Mouse (Mus musculus) midbrain, embryonic 15.5 days (tissue): ENCODE measurements at regions not wholly inside any gene's neighbourhood (a gene's known extent, or its start where the extent isn't known, plus 50 kb on each side); places are given as distances from the start of the nearest gene placed in this dataset.

ENCODE experiments used
- ATAC-seq: fragments of 200-750 bp; cut with Nextera tagmentation; replicated peaks from 2 replicates; pipeline ENCODE4 v1.8.0; 2017; ENCODE audit warnings: moderate TSS enrichment
- H3K27ac ChIP-seq: fragments of 300-500 bp; sonication (generic); 2 replicates; pipeline ENCODE4 v1.5.1; 2015; ENCODE audit warnings: mild to moderate bottlenecking, inconsistent platforms
- H3K27me3 ChIP-seq: fragments of 300-500 bp; sonication (generic); replicated peaks from 2 replicates; pipeline ENCODE4 v1.6.1; 2015; ENCODE audit warnings: inconsistent platforms
- H3K36me3 ChIP-seq: fragments of 300-500 bp; sonication (generic); replicated peaks from 2 replicates; pipeline ENCODE4 v1.6.1; 2015; ENCODE audit warnings: inconsistent platforms
- H3K4me1 ChIP-seq: fragments of 300-500 bp; sonication (generic); 2 replicates; pipeline ENCODE4 v1.6.1; 2015; ENCODE audit warnings: inconsistent platforms
- H3K4me2 ChIP-seq: fragments of 300-500 bp; sonication (generic); 2 replicates; pipeline ENCODE4 v1.6.1; 2015; ENCODE audit warnings: inconsistent platforms, mild to moderate bottlenecking, moderate library complexity
- H3K4me3 ChIP-seq: fragments of 300-500 bp; sonication (generic); 2 replicates; pipeline ENCODE4 v1.5.1; 2015; ENCODE audit warnings: mild to moderate bottlenecking, inconsistent platforms
- H3K9ac ChIP-seq: fragments of 300-500 bp; sonication (generic); 2 replicates; pipeline ENCODE4 v1.6.1; 2015; ENCODE audit warnings: mild to moderate bottlenecking, inconsistent platforms
- H3K9me3 ChIP-seq: fragments of 300-500 bp; sonication (generic); 2 replicates; pipeline ENCODE4 v1.6.1; 2016; ENCODE audit warnings: inconsistent platforms
- WGBS: fragments of 180-500 bp; shearing (Covaris S2); methylation state at CpG from one replicate; pipeline ENCODE4 v1.1.7; 2015; ENCODE audit warnings: mixed read lengths; 5-methylcytosine and 5-hydroxymethylcytosine counted together

GRCm38 (mm10) chr16:24172065-24172464 lies 183.4 kb upstream of the Bcl6 start:
- Histone ChIP-seq H3K9ac (no peak overlapping the region), H3K4me1 (no peaks in the 10 kb centered on the region), H3K9me3 (no peaks in the 10 kb centered on the region), H3K4me2 (no peak overlapping the region), H3K27ac (no peak overlapping the region), H3K4me3 (no peak overlapping the region), H3K27me3 (no peaks in the 10 kb centered on the region), H3K36me3 (no peaks in the 10 kb centered on the region)
- WGBS, result 61% methylated on average over 5 of the region's 5 CpGs
- ATAC-seq, result no peak

GRCm38 (mm10) chr16:24171161-24171560 lies 182.5 kb upstream of the Bcl6 start:
- H3K4me2 ChIP-seq, result no peak overlapping the region
- no peak overlapping the region for H3K4me3 ChIP-seq
- no peaks in the 10 kb centered on the region for H3K36me3 ChIP-seq
- H3K4me1 ChIP-seq, result no peaks in the 10 kb centered on the region
- WGBS, result 83% methylated on average over 4 of the region's 4 CpGs
- no peaks in the 10 kb centered on the region for H3K27me3 ChIP-seq
- H3K9ac ChIP-seq, result no peak overlapping the region
- ATAC-seq, result no peak
- no peak overlapping the region for H3K27ac ChIP-seq
- H3K9me3 ChIP-seq, result no peaks in the 10 kb centered on the region

GRCm38 (mm10) chr16:24166496-24166895 lies 177.8 kb upstream of the Bcl6 start:
- ATAC-seq, result no peak
- Histone ChIP-seq H3K36me3 (no peaks in the 10 kb centered on the region), H3K9ac (no peak overlapping the region), H3K9me3 (no peaks in the 10 kb centered on the region), H3K4me2 (no peak overlapping the region), H3K27me3 (no peaks in the 10 kb centered on the region), H3K27ac (no peak overlapping the region), H3K4me1 (no peaks in the 10 kb centered on the region), H3K4me3 (no peak overlapping the region)

- Histone ChIP-seq H3K27ac (no peak overlapping the region), H3K4me3 (no peak overlapping the region), H3K36me3 (no peaks in the 10 kb centered on the region), H3K4me2 (no peak overlapping the region), H3K4me1 (no peaks in the 10 kb centered on the region), H3K27me3 (no peaks in the 10 kb centered on the region), H3K9ac (no peak overlapping the region), H3K9me3 (no peaks in the 10 kb centered on the region)
- 64% methylated on average over 11 of the region's 11 CpGs for WGBS
- no peak for ATAC-seq
These were observed 176.9 kb upstream of the Bcl6 start for GRCm38 (mm10) chr16:24165461-24166081.

- ATAC-seq, result no peak
- H3K27me3 ChIP-seq, result no peaks in the 10 kb centered on the region
- H3K4me3 ChIP-seq, result no peak overlapping the region
- no peaks in the 10 kb centered on the region for H3K36me3 ChIP-seq
- no peaks in the 10 kb centered on the region for H3K4me1 ChIP-seq
- WGBS, result 87% methylated on average over 5 of the region's 5 CpGs
- H3K9me3 ChIP-seq, result no peaks in the 10 kb centered on the region
- no peak overlapping the region for H3K27ac ChIP-seq
- no peak overlapping the region for H3K4me2 ChIP-seq
- H3K9ac ChIP-seq, result no peak overlapping the region
These were observed 172.1 kb upstream of the Bcl6 start for GRCm38 (mm10) chr16:24160705-24161285.

- no peak for ATAC-seq
- 93% methylated on average over 2 of the region's 2 CpGs for WGBS
These were observed 170.7 kb upstream of the Bcl6 start for GRCm38 (mm10) chr16:24159336-24159735.

GRCm38 (mm10) chr16:24157753-24158152 lies 169.1 kb upstream of the Bcl6 start:
- no peak for ATAC-seq
- Histone ChIP-seq H3K27me3 (no peaks in the 10 kb centered on the region), H3K4me1 (no peaks in the 10 kb centered on the region), H3K36me3 (no peaks in the 10 kb centered on the region), H3K4me2 (no peak overlapping the region), H3K4me3 (no peak overlapping the region), H3K27ac (no peak overlapping the region), H3K9me3 (no peaks in the 10 kb centered on the region), H3K9ac (no peak overlapping the region)
- whole genome bisulfite sequencing, result 92% methylated on average over 2 of the region's 2 CpGs

More at GRCm38 (mm10) chr16:24159336-24159735, 170.7 kb upstream of the Bcl6 start:
- H3K4me1 ChIP-seq, result no peaks in the 10 kb centered on the region
- no peak overlapping the region for H3K9ac ChIP-seq
- H3K4me3 ChIP-seq, result no peak overlapping the region
- H3K9me3 ChIP-seq, result no peaks in the 10 kb centered on the region
- H3K27me3 ChIP-seq, result no peaks in the 10 kb centered on the region
- H3K27ac ChIP-seq, result no peak overlapping the region
- no peak overlapping the region for H3K4me2 ChIP-seq
- H3K36me3 ChIP-seq, result no peaks in the 10 kb centered on the region

- Histone ChIP-seq H3K4me1 (no peaks in the 10 kb centered on the region), H3K36me3 (no peaks in the 10 kb centered on the region), H3K4me3 (no peak overlapping the region), H3K27me3 (no peaks in the 10 kb centered on the region), H3K4me2 (no peak overlapping the region), H3K9ac (no peak overlapping the region), H3K27ac (no peak overlapping the region), H3K9me3 (no peaks in the 10 kb centered on the region)
- 80% methylated on average over 6 of the region's 6 CpGs for WGBS
- no peak for ATAC-seq
These were observed 168.2 kb upstream of the Bcl6 start for GRCm38 (mm10) chr16:24156729-24157430.

GRCm38 (mm10) chr16:24154816-24155357 lies 166.2 kb upstream of the Bcl6 start:
- H3K27ac ChIP-seq, result no peak overlapping the region
- no peak overlapping the region for H3K9ac ChIP-seq
- ATAC-seq, result no peak
- H3K36me3 ChIP-seq, result no peaks in the 10 kb centered on the region
- H3K9me3 ChIP-seq, result no peaks in the 10 kb centered on the region
- no peak overlapping the region for H3K4me3 ChIP-seq
- no peaks in the 10 kb centered on the region for H3K27me3 ChIP-seq
- no peak overlapping the region for H3K4me2 ChIP-seq
- WGBS, result 86% methylated on average over 4 of the region's 4 CpGs
- H3K4me1 ChIP-seq, result no peaks in the 10 kb centered on the region

- Histone ChIP-seq H3K9me3 (no peaks in the 10 kb centered on the region), H3K27ac (no peak overlapping the region), H3K4me2 (no peak overlapping the region), H3K4me3 (no peak overlapping the region), H3K4me1 (no peaks in the 10 kb centered on the region), H3K9ac (no peak overlapping the region), H3K27me3 (no peaks in the 10 kb centered on the region), H3K36me3 (no peaks in the 10 kb centered on the region)
- 67% methylated on average over 1 of the region's 1 CpGs for WGBS
- ATAC-seq, result no peak
These were observed 165.3 kb upstream of the Bcl6 start for GRCm38 (mm10) chr16:24153943-24154342.

GRCm38 (mm10) chr16:24151831-24152247 lies 163.2 kb upstream of the Bcl6 start:
- Histone ChIP-seq H3K4me3 (no peak overlapping the region), H3K36me3 (no peaks in the 10 kb centered on the region), H3K4me1 (no peaks in the 10 kb centered on the region), H3K4me2 (no peak overlapping the region), H3K27me3 (no peaks in the 10 kb centered on the region), H3K9ac (no peak overlapping the region), H3K27ac (no peak overlapping the region), H3K9me3 (no peaks in the 10 kb centered on the region)
- 87% methylated on average over 7 of the region's 7 CpGs for WGBS
- ATAC-seq, result no peak

GRCm38 (mm10) chr16:24151178-24151725 lies 162.6 kb upstream of the Bcl6 start:
- Histone ChIP-seq H3K4me1 (no peaks in the 10 kb centered on the region), H3K27ac (no peak overlapping the region), H3K36me3 (no peaks in the 10 kb centered on the region), H3K4me2 (no peak overlapping the region), H3K27me3 (no peaks in the 10 kb centered on the region), H3K9me3 (no peaks in the 10 kb centered on the region), H3K9ac (no peak overlapping the region), H3K4me3 (no peak overlapping the region)
- WGBS, result 85% methylated on average over 7 of the region's 7 CpGs
- ATAC-seq, result no peak
